Mouse (Mus musculus) R1 (cell line): Measurements from ENCODE around the gene Fndc1.

Source experiments
- DNase-seq: peaks from one replicate; pipeline ENCODE4 v3.0.0-alpha.2; 2018; ENCODE audit warnings: low read depth, low spot score

Fndc1 gene

GRCm38 (mm10) chr17:7820176-7820575 is 6.9 kb downstream of the Fndc1 start:
- peak; percentile 48 for DNase-seq

- no peak for DNase-seq
Observed at GRCm38 (mm10) chr17:7816602-7817001, 10.5 kb downstream of the Fndc1 start.

GRCm38 (mm10) chr17:7814433-7814832 is 12.7 kb downstream of the Fndc1 start:
- DNase-seq = no peak

GRCm38 (mm10) chr17:7808043-7808442 is 19.1 kb downstream of the Fndc1 start:
- DNase-seq = no peak

GRCm38 (mm10) chr17:7805105-7805504 is 22.0 kb downstream of the Fndc1 start:
- DNase-seq = no peak

GRCm38 (mm10) chr17:7802483-7802882 is 24.6 kb downstream of the Fndc1 start:
- DNase-seq = no peak

- DNase-seq = peak; percentile 57
Observed at GRCm38 (mm10) chr17:7799894-7800293, 27.2 kb downstream of the Fndc1 start.

- no peak for DNase-seq
Observed at GRCm38 (mm10) chr17:7795584-7795983, 31.5 kb downstream of the Fndc1 start.

GRCm38 (mm10) chr17:7795168-7795567 is 31.9 kb downstream of the Fndc1 start:
- no peak for DNase-seq

- DNase-seq = no peak
Observed at GRCm38 (mm10) chr17:7794093-7794492, 33.0 kb downstream of the Fndc1 start.

GRCm38 (mm10) chr17:7790512-7790911 is 36.6 kb downstream of the Fndc1 start:
- no peak for DNase-seq

GRCm38 (mm10) chr17:7774101-7774500 is 53.0 kb downstream of the Fndc1 start:
- no peak for DNase-seq

GRCm38 (mm10) chr17:7759786-7760185 is 67.3 kb downstream of the Fndc1 start:
- no peak for DNase-seq

GRCm38 (mm10) chr17:7755001-7755400 is 72.1 kb downstream of the Fndc1 start:
- DNase-seq = no peak

- no peak for DNase-seq
Observed at GRCm38 (mm10) chr17:7753383-7753782, 73.7 kb downstream of the Fndc1 start.

- DNase-seq = no peak
Observed at GRCm38 (mm10) chr17:7749051-7749815, 77.9 kb downstream of the Fndc1 start.

- DNase-seq = no peak
Observed at GRCm38 (mm10) chr17:7746841-7747240, 80.3 kb downstream of the Fndc1 start.

GRCm38 (mm10) chr17:7744976-7745375 is 82.1 kb downstream of the Fndc1 start:
- no peak for DNase-seq

- DNase-seq = peak; percentile 54
Observed at GRCm38 (mm10) chr17:7740988-7741387, 86.1 kb downstream of the Fndc1 start.

GRCm38 (mm10) chr17:7722991-7723390 is 104.1 kb downstream of the Fndc1 start:
- DNase-seq = no peak

- no peak for DNase-seq
Observed at GRCm38 (mm10) chr17:7718886-7719285, 108.2 kb downstream of the Fndc1 start.

- DNase-seq = no peak
Observed at GRCm38 (mm10) chr17:7717945-7718344, 109.2 kb downstream of the Fndc1 start.

GRCm38 (mm10) chr17:7713020-7713419 is 114.1 kb downstream of the Fndc1 start:
- no peak for DNase-seq

GRCm38 (mm10) chr17:7707073-7707472 is 120.0 kb downstream of the Fndc1 start:
- no peak for DNase-seq
